Mouse (Mus musculus): Measurements from ENCODE around the gene Sycp1. TPM values are rescaled to one million over a fixed set of nuclear protein-coding genes. Genes with fewer than 3 reads are reported as not detected.

Gene Sycp1
- not detected for polyA plus RNA-seq (2017; shearing (Covaris generic))

DNA sequence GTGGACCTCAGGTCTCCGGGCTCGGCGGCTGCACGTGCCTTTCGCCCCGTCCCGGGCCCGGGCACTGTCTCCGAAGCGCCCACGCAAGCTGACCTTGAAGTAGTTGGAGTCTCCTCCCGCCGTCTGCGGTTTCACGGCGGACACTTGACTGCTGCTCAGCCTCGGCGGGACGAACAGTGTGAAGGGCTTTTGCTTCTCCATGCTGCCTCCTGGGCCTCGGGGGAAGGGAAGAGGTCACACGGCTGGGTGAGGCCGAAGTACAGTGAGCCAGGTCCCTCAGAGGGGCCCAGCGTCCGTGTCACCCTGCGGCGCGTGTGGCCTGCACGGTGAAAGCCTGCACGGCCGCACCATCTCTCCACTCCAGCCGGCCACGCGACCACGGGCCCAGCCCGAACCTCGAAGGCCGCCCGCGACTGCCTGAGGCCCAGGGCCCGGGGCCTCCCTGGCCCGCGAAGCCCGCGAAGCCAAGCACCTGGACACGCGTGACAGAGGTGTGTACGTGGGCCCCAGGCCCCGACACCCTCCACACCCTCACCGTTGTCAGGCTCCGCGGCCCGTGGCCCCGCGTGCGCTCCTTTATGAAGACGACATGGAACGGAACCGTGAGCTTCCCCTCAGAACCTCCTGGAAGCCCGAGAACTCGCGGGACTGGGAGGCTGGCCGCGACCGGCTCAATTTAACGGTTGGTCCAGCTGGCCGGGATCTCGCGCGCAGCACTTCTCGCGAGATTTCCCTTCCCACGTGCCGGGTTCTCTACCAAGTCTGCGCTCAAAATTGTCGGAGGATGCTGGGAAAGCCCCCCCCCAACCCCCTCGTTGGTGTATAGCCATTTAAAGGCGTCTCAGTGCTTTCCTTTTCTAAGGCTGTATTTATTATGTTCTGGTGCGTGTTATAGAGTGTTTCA is at the start of gene Sycp1:
Gene Sycp1 (minus strand): TSS at position 650 of the 904 bp plus-strand sequence.

GRCm38 (mm10) chr3:102964033-102964432 is 28.1 kb upstream of the Sycp1 start, which contains the start of gene Nr1h5:
TSS of gene Nr1h5 (minus strand) at chr3:102964133.

GRCm38 (mm10) chr3:102782618-102783017 is 153.3 kb downstream of the Sycp1 start, which contains the start of gene Tshb:
TSS of gene Tshb (minus strand) at chr3:102782718.

Other genes with a start within 250 kb of the Sycp1 start
- 2.9 TPM for gene Tspan2, start 201.6 kb downstream of the Sycp1 start, polyA plus RNA-seq (2017; shearing (Covaris generic))
- gene Tshb, start 153.4 kb downstream of the Sycp1 start, polyA plus RNA-seq (2017; shearing (Covaris generic)) = 0.11 TPM
- gene Nr1h5, start 28.0 kb upstream of the Sycp1 start, polyA plus RNA-seq (2017; shearing (Covaris generic)) = not detected
- 74.3 TPM for gene Sike1, start 59.6 kb upstream of the Sycp1 start, polyA plus RNA-seq (2017; shearing (Covaris generic))
- gene Csde1, start 84.3 kb upstream of the Sycp1 start, polyA plus RNA-seq (2017; shearing (Covaris generic)) = 546 TPM
- gene Nras, start 122.2 kb upstream of the Sycp1 start, polyA plus RNA-seq (2017; shearing (Covaris generic)) = 59.5 TPM
- not detected for gene Ampd1, start 137.9 kb upstream of the Sycp1 start, polyA plus RNA-seq (2017; shearing (Covaris generic))
- 0.76 TPM for gene Dennd2c, start 166.5 kb upstream of the Sycp1 start, polyA plus RNA-seq (2017; shearing (Covaris generic))
- gene Bcas2, start 235.6 kb upstream of the Sycp1 start, polyA plus RNA-seq (2017; shearing (Covaris generic)) = 129 TPM